Mouse (Mus musculus) left cerebral cortex, postnatal 4 days (tissue): Measurements from ENCODE around the gene Sh3d19. TPM values are rescaled to one million over a fixed set of nuclear protein-coding genes. Genes with fewer than 3 reads are reported as not detected.

ENCODE experiments used
- DNase-seq: peaks from one replicate; pipeline ENCODE4 v3.0.0-alpha.2; 2022
- intact Hi-C: fragments of 180-260 bp; cut with DNase I; formaldehyde crosslinking; loops from one replicate; pipeline ENCODE4 v1.15.1; 2025
- total RNA-seq, 2 experiments: library from RNA; stranded (reverse); gene quantifications; 2 replicates each; pipeline ENCODE4 v1.2.3; 2021

Sh3d19 gene
- total RNA-seq, 2 experiments from 2014 or later, result 64.4 to 72.2 TPM

- DNase-seq, result no peak
Measured at GRCm38 (mm10) chr3:86024065-86024795, 53.3 kb downstream of the Sh3d19 start.

DNA sequence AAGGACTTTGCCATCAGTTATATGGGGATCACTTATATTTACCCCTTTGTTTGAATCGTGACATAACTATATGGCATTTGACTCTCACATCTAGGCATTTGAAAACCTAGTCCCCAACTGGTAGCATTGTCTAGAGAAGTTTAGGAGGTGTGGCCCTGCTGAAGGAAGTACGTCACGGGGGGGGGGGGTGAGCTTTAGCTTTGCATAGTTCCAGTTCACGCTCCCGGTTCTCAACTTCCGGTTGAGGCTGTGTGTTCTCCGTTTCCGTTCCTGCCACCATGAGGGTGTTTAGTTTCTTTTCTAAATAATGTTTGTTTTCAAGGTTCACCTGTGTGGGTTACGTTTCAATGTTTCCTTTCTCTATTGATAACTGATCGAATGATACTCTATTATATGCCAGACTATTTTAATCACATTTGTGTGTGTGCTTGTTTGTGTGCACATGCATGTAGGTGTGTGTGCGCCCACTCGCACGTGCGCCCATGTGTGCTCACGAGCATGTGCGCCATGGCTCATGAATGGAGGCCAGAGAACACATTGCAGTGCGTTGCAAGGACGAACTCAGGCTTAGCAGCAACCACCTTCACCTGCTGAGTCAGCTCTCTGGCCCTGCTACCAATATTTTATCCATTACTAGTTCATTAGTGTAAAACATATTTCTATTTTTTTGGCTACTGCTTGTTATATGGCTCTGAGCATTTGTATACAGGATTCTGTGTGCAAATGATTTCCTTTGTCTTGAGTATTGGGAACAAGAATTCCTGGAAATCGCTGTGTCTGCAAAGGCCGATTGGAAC lies 54.6 kb downstream of the Sh3d19 start:
- intact Hi-C loops, result no loop called here
- no peak for DNase-seq

More at GRCm38 (mm10) chr3:86024065-86024795, 53.3 kb downstream of the Sh3d19 start:
- intact Hi-C loops, result no loop called here

- no peak for DNase-seq
- intact Hi-C loops, result no loop called here
Measured at GRCm38 (mm10) chr3:86028658-86029375, 57.9 kb downstream of the Sh3d19 start.

DNA sequence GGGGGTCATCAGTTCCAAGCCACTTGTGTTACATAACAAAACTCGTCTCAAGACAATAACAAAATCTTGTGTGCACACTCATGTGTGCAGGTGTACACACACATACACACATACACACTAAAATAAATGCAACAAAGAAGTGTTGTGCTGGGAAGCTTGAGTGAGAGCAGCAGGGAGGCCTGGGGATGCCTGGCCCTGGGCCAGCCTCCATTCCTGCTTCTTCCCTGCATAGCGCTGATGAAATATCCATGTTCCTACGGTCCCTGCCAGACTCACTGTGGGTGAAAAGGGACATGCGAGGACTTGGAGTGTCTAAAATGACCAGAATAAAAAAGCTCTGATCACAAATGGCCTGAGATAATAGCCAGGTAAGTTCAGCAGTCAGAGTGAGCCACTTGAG lies 59.7 kb downstream of the Sh3d19 start:
- intact Hi-C loops, result no loop called here
- peak; percentile 55 for DNase-seq

GRCm38 (mm10) chr3:86033455-86034090 lies 62.7 kb downstream of the Sh3d19 start:
- intact Hi-C loops, result no loop called here
- DNase-seq, result no peak

GRCm38 (mm10) chr3:86037926-86038484 lies 67.1 kb downstream of the Sh3d19 start:
- no peak for DNase-seq

DNA sequence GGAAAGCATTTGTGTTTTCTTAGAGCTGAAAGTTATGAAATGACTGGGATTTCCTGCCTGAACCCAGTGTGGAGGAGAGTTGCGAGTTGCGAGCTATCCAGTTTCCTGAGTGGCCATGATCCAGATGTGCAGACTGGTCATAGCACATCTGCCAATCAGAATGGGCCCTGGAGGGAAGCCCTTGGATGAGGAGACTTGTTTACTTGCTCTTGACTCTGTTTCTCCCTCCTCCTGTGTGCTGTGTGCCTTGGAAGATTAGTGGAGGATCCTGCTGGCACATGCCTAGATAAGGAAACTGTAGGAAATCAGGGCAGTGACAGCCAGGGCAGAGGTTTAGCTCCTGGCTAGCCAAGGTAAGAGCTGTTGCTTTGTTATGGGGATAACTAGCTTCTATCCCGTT lies 67.7 kb downstream of the Sh3d19 start:
- intact Hi-C loops, result no loop called here
- no peak for DNase-seq

More at GRCm38 (mm10) chr3:86037926-86038484, 67.1 kb downstream of the Sh3d19 start:
- intact Hi-C loops, result no loop called here

DNA sequence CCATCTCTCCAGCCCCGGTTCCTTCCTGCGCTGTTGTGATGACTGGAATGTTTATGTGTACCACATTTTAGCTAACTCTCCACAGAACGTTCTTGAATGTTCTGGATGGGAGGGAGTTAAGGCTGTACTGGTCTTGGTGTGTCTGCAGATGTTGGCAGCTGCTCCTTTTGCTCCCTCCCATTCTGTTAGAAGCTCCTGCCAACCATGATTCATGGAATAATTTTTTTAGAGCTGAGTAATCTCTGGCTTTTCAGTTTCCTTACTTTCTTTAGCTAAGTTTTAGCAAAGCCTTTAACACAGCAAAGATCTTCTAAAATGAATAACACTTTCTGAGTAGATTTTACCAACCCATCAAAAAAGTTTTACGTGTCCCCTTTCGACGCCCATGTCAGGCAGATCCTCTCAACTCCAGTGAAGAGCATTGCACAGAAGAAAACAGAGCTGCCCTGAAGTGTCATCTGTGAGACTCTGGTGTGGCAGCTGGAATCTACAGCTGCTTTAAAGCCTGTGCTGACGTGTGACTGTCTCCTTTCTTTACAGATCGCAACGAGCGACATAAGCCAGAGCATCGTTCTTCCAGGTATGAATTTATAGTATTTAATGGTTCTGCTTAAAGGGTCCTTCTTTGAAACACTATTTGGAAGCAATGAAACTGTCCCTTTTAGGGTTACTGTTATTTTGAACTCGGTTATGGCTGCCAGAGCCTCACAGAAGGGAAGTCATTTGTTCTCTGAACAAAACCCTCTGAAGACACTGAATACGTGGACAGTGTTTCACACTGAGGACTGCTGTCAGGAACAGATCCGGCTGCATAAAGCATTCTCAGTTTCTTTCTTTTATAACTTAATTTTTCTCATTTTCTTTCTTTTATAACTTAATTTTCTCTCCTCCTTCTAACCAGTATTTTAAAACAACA lies 69.6 kb downstream of the Sh3d19 start:
- DNase-seq, result no peak
- intact Hi-C loops, result no loop called here

GRCm38 (mm10) chr3:86047686-86048408 lies 76.9 kb downstream of the Sh3d19 start:
- intact Hi-C loops, result no loop called here
- no peak for DNase-seq

DNA sequence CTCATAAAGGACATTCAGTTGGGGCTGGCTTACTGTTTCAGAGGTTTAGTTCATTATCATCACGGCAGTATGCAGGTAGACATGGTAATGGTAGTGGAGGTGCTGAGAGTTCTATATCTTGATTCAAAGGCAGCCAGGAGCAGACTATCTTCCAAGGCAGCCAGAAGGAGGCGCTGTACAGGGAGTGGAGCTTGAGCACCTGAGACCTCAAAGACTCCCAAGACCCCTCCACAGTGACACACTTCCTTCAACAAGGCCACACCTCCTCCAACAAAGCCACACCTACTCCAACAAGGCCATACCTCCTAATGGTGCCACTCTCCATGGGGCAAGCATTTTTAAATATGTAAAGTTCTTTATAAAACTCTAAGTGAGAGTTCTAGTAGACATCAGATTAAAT lies 78.1 kb downstream of the Sh3d19 start:
- no peak for DNase-seq
- intact Hi-C loops, result no loop called here

DNA sequence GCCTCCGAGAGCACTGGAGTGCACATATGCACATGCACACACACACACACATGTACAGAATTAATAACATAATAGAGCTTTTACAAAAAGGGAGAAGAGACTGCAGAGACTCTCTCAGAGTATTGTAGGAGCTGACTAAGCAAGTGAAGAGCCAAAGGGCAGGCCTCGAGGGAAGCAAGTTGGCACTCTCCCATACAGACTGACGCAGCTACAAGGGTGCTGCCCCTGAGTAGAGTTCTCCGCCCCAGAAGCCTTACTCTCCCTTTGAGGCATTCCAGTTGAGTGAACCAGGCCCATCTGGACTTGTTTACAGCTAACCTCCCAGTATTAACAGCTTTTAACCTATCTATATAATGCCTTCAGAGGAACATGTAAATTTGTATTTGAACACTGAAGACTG lies 85.8 kb downstream of the Sh3d19 start:
- intact Hi-C loops, result no loop called here
- peak; percentile 13 for DNase-seq

GRCm38 (mm10) chr3:86057436-86058095 lies 86.7 kb downstream of the Sh3d19 start:
- DNase-seq, result no peak
- intact Hi-C loops, result no loop called here

- intact Hi-C loops, result no loop called here
- DNase-seq, result no peak
Measured at GRCm38 (mm10) chr3:86069646-86070250, 98.8 kb downstream of the Sh3d19 start.

DNA sequence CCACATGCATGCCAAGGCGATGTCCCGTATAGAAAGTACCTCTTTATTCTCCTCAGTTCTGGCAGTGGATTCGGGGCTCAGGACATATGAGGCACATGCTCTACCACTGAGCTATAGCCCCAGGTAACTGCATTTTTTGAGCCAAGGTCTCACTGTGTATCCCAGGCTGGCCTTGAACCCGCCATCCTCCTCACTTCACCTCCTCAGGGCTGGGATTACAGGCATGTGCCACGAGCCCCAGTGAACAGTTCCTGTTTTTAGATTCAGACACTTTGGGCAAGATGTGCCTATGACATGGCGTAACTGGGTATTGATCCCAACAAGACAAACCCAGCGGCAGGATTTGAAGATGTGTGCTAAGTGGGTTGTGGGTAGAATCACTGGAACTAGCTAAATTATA lies 99.9 kb downstream of the Sh3d19 start:
- intact Hi-C loops, result no loop called here
- no peak for DNase-seq

GRCm38 (mm10) chr3:86072066-86072465 lies 101.2 kb downstream of the Sh3d19 start:
- DNase-seq, result no peak
- intact Hi-C loops, result no loop called here

DNA sequence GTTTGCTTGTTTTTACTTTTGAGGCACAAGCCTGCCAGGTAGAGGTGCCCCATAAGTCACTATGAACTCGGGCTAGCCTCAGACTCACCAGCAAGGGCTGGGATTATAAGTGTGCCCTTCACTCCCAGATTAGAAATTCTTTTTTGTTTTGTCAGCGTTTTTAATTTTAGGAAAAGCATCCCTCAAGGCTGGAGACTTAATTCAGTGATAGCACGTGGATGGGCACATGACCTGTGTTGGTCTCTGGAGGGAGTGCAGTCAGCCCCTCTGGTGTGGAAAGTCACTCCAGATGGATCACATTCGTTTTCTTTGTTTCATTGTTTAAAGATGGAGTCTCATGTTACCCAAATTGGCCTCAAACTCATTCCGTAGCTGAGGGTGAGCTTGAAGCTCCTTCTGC lies 102.0 kb downstream of the Sh3d19 start:
- intact Hi-C loops, result no loop called here
- no peak for DNase-seq

DNA sequence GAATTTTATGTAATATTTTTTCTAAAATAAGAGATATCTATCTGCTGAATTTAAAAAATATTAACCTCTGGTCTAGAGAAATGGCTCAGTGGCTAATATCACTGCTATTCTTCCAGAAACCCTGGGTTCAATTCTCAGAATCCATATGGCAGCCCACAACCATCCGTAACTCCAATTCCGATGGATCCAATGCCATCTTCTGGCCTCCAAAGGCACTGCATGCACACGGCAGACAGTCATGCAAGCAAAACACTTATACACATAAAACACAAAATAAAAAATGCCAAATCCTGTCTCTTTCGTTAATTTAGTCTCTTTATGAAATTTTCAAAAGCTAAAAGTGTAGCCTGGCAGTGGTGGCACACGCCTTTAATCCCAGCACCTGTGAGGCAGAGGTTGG lies 104.7 kb downstream of the Sh3d19 start:
- no peak for DNase-seq
- intact Hi-C loops, result no loop called here
